Mouse (Mus musculus): ENCODE results near the gene Kcnab1.
A peak's percentile ranks its signal among the peaks of the same experiment; 100 is the strongest.

Gene Kcnab1

DNA sequence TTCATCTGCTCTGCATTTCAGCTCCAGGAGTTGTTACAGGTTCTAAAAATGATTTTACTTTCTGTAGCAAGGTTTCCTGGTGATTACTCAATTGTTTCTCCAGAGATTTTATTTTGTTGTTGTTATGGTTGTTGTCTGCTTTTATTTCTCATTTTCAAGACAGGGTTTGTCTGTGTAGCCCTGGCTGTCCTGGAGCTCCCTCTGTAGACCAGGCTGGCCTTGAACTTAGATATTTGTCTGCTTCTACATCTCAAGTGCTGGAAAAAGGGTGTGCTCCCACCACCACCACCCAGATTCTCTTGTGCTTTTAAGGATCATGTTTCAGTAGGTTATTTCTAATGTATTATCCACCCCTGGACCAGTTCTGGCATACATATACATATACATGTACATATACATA lies 207.6 kb downstream of the Kcnab1 start:
- DNase-seq (ENCODE audit: low read depth, low spot score), result no peak

GRCm38 (mm10) chr3:65317876-65318537 lies 208.8 kb downstream of the Kcnab1 start:
- DNase-seq (ENCODE audit: low read depth, low spot score), result no peak

- DNase-seq (ENCODE audit: low read depth, low spot score), result no peak
Observed at GRCm38 (mm10) chr3:65319248-65320008, 210.2 kb downstream of the Kcnab1 start.

GRCm38 (mm10) chr3:65320990-65321389 lies 211.8 kb downstream of the Kcnab1 start:
- no peak for DNase-seq (ENCODE audit: low read depth, low spot score)

DNA sequence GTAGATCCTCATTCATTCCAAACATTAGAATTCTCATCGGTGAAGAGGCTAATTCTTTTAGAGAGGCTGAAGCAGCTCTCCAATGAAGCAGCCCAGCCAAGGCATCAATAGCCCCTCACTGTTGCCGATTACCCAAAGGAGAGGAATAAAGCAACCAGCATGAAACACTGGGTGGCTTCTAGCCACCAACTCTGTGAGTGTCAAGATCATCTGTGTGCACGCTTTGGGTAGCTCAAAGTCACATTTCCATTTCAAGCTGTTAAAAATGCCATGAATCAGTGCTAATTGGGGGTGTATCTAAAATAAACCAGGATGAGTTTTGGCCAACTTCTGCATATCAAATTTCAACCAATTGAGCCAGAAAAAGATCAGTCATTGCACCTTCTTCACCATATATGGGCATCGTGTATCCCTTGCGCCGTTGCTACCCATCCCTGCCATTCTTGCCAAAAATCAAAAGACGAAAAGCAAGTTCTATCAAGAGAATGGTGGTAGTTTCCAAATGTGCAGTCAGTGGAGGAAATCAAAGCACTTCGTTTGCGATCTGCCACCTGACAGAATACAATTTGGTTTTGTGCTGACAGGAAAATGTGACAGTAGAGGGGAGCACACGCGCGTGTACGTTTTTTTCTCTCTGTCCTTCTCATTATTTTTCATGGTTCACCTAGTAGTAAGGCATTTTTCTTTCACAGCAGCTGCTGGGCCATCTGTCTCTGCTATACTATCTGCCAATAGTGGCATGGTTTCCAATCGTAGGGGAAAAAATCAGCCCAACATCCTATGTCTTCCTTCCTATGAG lies 213.0 kb downstream of the Kcnab1 start:
- peak; percentile 53 for DNase-seq (ENCODE audit: low read depth, low spot score)

GRCm38 (mm10) chr3:65325254-65325653 lies 216.1 kb downstream of the Kcnab1 start:
- DNase-seq (ENCODE audit: low read depth, low spot score), result no peak

DNA sequence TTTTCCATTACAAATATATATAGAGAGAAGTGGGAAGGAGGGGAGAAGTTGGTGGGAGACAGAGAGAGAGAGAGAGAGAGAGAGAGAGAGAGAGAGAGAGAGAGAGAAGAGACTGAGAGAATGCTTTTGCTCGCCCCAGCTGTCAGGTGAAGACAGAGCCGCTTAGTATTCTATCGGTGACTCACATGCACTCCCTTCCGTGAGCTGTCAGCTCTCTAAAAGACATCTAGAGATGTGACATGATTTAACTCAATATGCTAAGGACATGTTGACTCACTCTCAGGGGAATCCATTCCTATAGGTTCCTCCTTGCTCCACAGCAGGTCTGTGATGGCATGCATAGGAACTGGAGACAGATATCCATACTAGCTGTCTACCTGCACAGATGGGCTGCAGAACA lies 219.6 kb downstream of the Kcnab1 start:
- peak; percentile 27 for DNase-seq (ENCODE audit: low read depth, low spot score)

GRCm38 (mm10) chr3:65337835-65338464 lies 228.8 kb downstream of the Kcnab1 start:
- no peak for DNase-seq (ENCODE audit: low read depth, low spot score)

DNA sequence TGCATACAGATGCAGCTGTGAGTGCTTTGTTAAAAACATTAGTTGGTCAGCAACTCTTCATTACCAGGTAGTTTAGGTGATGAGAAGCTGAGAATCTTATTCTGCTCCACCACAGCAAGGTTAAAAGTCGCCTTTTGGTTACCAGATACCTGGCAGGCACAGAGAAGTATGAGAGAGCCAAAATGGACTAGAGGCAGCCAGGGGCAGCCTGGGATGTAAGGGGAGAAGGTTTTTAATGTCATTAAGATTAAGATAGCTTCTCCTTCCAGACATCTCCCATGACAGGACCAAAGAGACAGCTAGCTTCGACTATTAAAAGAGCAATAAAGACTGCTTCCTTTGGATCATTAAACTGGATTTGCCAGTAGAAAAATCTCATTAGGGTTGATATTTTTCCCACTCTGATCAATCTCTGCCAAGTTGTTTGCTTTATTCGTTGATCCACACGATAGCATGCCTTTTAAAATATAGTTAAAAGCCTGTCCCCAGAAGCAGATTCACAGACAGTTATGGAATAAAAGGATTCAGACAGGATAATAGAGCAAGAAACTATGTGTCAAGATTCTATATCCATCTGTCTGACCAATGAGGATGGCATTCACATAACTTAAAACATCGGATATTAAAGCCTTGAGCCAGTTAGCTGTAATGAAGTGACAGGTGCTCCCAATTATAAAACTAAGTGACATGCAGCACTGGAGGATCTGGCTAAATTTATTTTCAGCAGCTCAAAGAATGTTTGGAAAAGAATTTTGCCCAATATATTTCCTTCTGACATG lies 231.2 kb downstream of the Kcnab1 start:
- DNase-seq (ENCODE audit: low read depth, low spot score), result no peak

DNA sequence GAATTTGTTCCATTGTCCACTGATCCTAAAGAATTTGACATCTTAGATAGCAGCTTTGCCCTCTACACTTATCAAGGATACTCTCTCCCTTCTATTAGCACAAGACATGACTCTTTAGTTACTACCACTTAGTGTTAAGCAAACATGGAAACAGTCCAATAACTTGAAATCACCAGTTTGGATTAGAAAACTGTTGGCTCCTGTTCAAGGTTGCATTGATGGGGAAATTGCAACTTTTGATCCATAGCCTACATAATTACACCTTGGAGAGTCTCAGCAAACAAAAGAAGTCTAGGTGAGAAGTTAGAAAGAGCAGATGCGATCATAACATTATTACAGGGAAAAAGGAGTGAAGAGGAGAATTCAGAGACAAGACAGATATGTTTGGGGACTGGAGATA lies 237.0 kb downstream of the Kcnab1 start:
- no peak for DNase-seq (ENCODE audit: low read depth, low spot score)

DNA sequence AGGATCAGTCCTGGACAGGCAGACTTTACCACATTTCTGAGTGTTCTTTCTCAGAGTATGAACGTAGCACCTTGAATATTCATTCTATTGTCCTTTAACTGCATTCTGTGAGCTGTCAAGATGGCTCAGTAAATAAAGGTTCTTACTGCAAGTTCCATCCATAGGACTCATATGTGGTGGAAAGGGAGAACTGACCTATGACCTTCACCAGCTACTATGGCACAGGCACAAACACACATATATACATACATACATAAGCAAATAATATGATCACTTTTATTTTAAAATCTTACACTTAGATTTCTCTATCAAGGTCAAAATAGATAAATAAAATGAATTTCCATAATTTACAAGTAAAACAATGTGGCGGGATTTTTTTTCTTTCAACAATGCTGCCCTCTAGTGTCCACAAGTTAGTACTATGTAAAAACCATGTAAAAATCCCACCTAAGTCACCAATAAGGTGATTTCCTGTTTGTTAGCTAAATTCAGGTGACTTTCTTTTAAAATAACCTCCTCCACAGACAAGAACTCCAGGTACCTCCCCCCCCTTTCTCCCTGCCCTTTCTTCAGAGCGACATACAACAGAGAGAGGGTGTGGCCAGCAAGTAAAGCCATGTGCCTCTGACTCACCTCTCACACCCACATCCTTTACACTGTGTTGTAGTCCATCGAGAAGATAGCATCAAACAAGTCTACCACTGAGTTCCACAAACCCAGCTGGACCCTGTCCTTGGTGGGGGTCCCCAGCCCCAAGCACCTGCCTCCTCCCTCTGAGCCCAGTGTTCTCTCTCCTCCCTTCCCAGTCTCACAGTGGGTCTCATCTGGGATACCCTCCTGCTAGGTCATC lies 243.3 kb downstream of the Kcnab1 start:
- DNase-seq (ENCODE audit: low read depth, low spot score), result peak; percentile 11

DNA sequence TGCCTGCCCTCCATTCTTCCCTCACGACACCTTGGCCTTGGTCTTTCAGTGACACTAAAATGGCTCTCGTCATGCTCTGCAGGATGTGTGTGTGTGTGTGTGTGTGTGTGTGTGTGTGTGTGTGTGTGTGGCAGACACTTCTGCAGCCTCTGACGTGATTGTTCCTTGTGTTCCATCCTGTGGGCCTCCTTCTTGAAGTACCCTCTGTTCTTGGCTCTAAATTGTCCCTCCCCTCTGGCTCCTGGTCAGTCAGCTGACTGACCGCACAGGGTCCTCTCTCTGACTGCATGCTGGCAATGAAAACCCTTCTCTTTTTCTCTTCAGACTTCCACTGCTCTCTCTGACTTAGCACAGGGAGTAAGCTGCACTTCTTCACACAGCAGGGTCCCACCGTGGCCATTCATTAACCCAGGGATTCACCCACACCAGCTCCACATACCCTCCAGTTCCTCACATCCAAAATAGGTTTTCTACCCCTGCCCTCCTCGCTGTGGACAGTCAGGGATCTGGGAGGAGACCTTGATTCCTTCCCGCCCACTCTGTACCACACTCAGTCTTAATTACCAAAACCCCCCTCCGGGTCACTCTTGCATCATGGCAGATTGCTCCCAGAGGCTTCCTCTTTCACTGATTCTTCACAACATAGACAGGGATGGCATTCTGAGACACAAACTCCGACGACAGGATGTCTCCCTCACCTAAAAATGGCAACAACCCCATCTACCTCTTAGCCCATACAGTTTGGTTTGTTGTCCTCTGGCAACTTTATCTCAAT lies 244.3 kb downstream of the Kcnab1 start:
- no peak for DNase-seq (ENCODE audit: low read depth, low spot score)

GRCm38 (mm10) chr3:65355479-65355878 lies 246.3 kb downstream of the Kcnab1 start:
- DNase-seq (ENCODE audit: low read depth, low spot score), result no peak

DNA sequence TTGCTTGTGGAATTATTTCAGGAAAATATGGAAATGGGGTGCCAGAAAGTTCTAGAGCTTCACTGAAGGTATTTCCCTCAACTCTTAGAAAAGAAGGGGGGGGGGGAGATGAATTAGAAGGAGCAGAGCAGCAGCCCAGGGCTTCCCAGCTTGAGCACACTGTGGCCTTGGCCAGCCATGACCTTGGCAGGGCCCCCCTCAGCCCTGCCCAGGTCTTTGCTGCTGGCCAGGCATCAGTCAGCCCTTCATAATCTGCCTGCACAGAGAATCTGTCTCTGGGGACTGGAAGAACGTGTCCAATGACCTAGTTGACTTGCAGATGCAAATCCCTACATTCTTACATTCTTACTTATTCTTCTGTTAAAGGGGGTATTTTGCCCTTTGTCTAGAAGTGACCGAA lies 249.1 kb downstream of the Kcnab1 start:
- DNase-seq (ENCODE audit: low read depth, low spot score), result no peak

GRCm38 (mm10) chr3:65358841-65359240 lies 249.7 kb downstream of the Kcnab1 start:
- no peak for DNase-seq (ENCODE audit: low read depth, low spot score)

DNA sequence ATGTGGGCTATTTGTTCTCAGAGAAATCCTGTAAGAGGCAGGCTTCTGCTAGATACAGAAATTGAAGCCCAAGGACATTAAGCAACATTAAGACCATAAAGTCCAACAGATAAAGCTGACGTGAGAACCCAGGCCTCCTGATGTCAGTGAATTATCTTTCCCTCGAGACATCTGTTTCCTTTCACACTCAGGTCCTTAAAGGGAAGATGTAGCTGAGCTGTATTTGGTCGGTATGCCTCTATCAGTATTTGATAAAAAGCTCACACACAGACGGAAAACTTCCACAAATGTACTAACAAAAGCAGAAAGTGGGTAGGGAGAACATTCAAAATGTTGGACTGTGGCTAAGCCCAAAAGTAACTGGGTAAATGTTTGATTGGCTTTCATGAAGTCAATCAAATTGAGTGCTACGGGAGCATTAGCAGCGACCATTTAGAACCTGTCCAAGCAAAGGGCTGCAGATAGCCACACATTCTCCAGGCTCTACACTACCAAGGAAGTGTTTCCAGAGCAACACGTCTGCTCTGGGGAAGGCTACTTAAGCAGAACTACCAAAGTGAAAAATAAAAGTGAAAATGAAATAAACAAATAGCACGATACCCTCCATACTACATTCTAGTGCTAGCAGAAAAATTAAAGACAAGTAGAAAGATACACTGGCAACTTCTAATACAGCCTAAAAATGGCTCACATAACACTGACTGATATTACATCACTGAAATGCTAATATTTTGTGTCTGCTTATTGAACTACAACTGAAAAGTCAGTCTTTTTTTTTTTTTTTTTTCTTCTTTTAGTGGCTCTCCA lies 251.2 kb downstream of the Kcnab1 start:
- no peak for DNase-seq (ENCODE audit: low read depth, low spot score)

GRCm38 (mm10) chr3:65363438-65363837 lies 254.3 kb downstream of the Kcnab1 start:
- DNase-seq (ENCODE audit: low read depth, low spot score), result no peak

DNA sequence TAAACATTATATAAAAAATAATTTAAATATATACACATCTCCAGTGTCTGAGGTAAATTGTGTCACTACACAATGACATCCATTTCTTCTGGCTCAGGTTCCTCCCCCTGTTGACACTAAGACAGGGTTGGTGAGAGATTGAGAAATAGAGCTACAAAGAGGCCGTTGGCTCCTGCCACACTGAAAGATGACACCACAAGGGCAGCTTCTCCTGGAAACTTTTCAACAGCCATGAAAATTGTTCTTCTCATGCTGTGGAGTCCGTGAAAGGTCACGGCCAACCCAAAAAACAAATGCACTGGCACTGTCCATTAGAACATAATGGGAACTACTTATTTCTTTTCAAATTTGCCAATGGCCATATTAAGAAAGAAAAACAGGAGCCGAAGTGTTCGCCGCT lies 256.0 kb downstream of the Kcnab1 start:
- no peak for DNase-seq (ENCODE audit: low read depth, low spot score)

All from telencephalon, adult 2 months (tissue).